8 mouse cellular contexts compared by ENCODE assay signal in the genomic region with DNA sequence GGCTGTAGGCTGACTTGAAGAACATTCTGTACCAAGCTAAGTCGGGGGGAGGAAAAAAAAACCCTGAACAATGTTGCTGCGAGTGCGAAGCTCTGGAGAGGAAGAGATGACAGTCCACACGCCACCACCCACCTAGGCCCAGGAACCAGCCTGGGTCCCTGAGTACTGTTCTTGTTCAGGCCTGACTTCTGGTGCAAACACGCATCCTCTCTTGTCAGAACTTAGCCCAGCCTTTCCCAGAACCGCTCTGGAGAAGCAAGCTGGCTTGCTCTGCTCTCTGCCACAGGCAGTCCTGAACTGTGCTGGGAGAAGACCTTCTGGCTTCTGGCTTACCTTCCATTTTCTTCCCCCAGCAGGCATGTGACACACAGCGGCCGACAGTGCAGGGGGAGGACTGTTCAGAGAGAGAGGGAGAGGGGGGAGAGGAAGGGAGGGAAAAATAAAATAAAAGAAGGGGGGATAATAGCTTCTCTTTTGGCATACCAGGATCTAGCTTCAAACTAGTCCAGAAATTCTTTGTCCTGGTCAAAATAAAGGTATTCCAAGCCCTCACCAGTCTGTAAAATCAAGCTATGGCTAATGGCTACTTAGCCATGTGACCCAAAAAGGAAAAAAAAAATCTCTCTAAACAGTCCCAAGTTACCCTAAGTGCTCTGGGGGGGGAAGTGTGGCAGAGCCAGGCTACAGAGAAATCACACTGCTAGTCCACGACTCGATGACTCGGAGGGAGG. TPM values are rescaled to one million over a fixed set of nuclear protein-coding genes. Genes with fewer than 3 reads are reported as not detected.
DNase-seq lines count a peak whose midpoint lies in the region; ATAC-seq and TF ChIP-seq lines count a peak whose summit lies in the region.

No protein-coding gene starts in this region.

- no peak for ATAC-seq in forebrain, embryonic 11.5 days (replicated peaks; ENCODE audit: low FRiP score)

- H3K9me3 ChIP-seq in MEL (replicated peaks; ENCODE audit: insufficient read depth, low read length), result no peaks in the 10 kb centered on the region
- H3K9me3 ChIP-seq in forebrain, embryonic 11.5 days (ENCODE audit: control insufficient read depth, low read length), result no peaks in the 10 kb centered on the region
- H3K9me3 ChIP-seq in hindbrain, embryonic 10.5 days, result no peaks in the 10 kb centered on the region

- peak overlapping the region; percentile 95 for H3K27ac ChIP-seq in MEL (ENCODE audit: control insufficient read depth, low read depth, low read length)
- H3K27ac ChIP-seq in forebrain, embryonic 11.5 days (ENCODE audit: low read depth, low read length), result peak overlapping the region; percentile 100
- peak overlapping the region; percentile 98 for H3K27ac ChIP-seq in hindbrain, embryonic 10.5 days

- peak overlapping the region; percentile 72 for H3K4me2 ChIP-seq in forebrain, embryonic 11.5 days (ENCODE audit: low read depth, low read length, severe bottlenecking)

- H3K4me3 ChIP-seq in MEL (ENCODE audit: control insufficient read depth in 1 of 2, insufficient read depth in 1 of 2, low read depth in 2 of 2, low read length in 2 of 2), result peak overlapping the region; percentile 55 to 74
- peak overlapping the region; percentile 25 for H3K4me3 ChIP-seq in forebrain, embryonic 11.5 days (ENCODE audit: low read depth, low read length)
- H3K4me3 ChIP-seq in hindbrain, embryonic 10.5 days, result peak overlapping the region; percentile 51

- TF ChIP-seq CTCF in MEL (IDR thresholded peaks at IDR 0.05 in 2 of 3, conservative IDR thresholded peaks at IDR 0.05 in 1 of 3; ENCODE audit: control insufficient read depth in 1 of 3, insufficient read depth in 1 of 3, low read depth in 2 of 3, low read length in 3 of 3, poor library complexity in 1 of 3, severe bottlenecking in 1 of 3), result no peak

- H3K36me3 ChIP-seq in MEL (ENCODE audit: control insufficient read depth in 1 of 2, insufficient read depth in 2 of 2, low read length in 2 of 2), result peaks cover 0 to 53% of the 10 kb centered on the region in 2 experiments; a peak in 2 of 4 replicates
- H3K36me3 ChIP-seq in forebrain, embryonic 11.5 days (ENCODE audit: control insufficient read depth, insufficient read depth, low read length), result no peaks in the 10 kb centered on the region
- 0 out of 2 replicates have a peak, but pooled peaks cover 2% of the 10 kb centered on the region for H3K36me3 ChIP-seq in hindbrain, embryonic 10.5 days

- TF ChIP-seq POLR2A in MEL (IDR thresholded peaks at IDR 0.05; ENCODE audit: control insufficient read depth in 1 of 2, insufficient read depth in 1 of 2, low read depth in 1 of 2, low read length in 2 of 2, poor library complexity in 1 of 2), result no peak

- peak; percentile 72 for DNase-seq in CD4-positive, CD25-positive, alpha-beta regulatory T cell, adult 2 months (ENCODE audit: low read depth, low spot score)
- peak; percentile 55 for DNase-seq in MEL (ENCODE audit: low read depth, low spot score)
- peak; percentile 60 for DNase-seq in forebrain, embryonic 11.5 days (ENCODE audit: low spot score)
- DNase-seq in hindbrain, embryonic 10.5 days (ENCODE audit: low spot score), result no peak
- peak; percentile 53 to 61 for DNase-seq in layer of hippocampus, postnatal 10 days (ENCODE audit: low spot score in 2 of 2)
- peak; percentile 69 for DNase-seq in lung, postnatal 14 days
- DNase-seq in spleen, postnatal 10 days (ENCODE audit: low spot score in 2 of 2), result peak; percentile 63 to 77
- no peak for DNase-seq in urinary bladder, postnatal 25 days (ENCODE audit: low spot score)

- no peak for TF ChIP-seq RAD21 in MEL (IDR thresholded peaks at IDR 0.05; ENCODE audit: low read depth, low read length)

- 17% methylated on average over 11 of the region's 11 CpGs for WGBS in forebrain, embryonic 11.5 days
- WGBS in hindbrain, embryonic 10.5 days, result 26% methylated on average over 11 of the region's 11 CpGs

- no peaks in the 10 kb centered on the region for H3K27me3 ChIP-seq in MEL (ENCODE audit: control insufficient read depth in 1 of 2, insufficient read depth in 2 of 2, low read length in 2 of 2)
- no peaks in the 10 kb centered on the region for H3K27me3 ChIP-seq in forebrain, embryonic 11.5 days (ENCODE audit: control insufficient read depth, insufficient read depth, low read length)
- H3K27me3 ChIP-seq in hindbrain, embryonic 10.5 days (ENCODE audit: insufficient read depth, poor library complexity, severe bottlenecking), result no peaks in the 10 kb centered on the region

- no peak for TF ChIP-seq EP300 in MEL (IDR thresholded peaks at IDR 0.05; ENCODE audit: low read depth in 1 of 2, low read length in 2 of 2)

- H3K9ac ChIP-seq in MEL (ENCODE audit: control insufficient read depth, low read depth, low read length, poor library complexity, severe bottlenecking), result peak overlapping the region; percentile 73
- H3K9ac ChIP-seq in forebrain, embryonic 11.5 days (ENCODE audit: low read length), result peak overlapping the region; percentile 84

- H3K4me1 ChIP-seq in MEL (ENCODE audit: control insufficient read depth in 1 of 2, insufficient read depth in 2 of 2, low read length in 2 of 2), result peaks cover 22 to 53% of the 10 kb centered on the region in 2 experiments
- H3K4me1 ChIP-seq in forebrain, embryonic 11.5 days (replicated peaks; ENCODE audit: control insufficient read depth, insufficient read depth, low read length), result peaks cover 90% of the 10 kb centered on the region
- H3K4me1 ChIP-seq in hindbrain, embryonic 10.5 days (replicated peaks), result peaks cover 100% of the 10 kb centered on the region

- H3K79me2 ChIP-seq in MEL (ENCODE audit: control insufficient read depth, insufficient read depth, low read length, poor library complexity), result peaks cover 74% of the 10 kb centered on the region

TF ChIP-seq in MEL, 35 proteins besides CTCF, POLR2A, EP300 and RAD21:
- peak; percentile 32; the same call in 1 of the 2 replicates for TF ChIP-seq MXI1 (IDR thresholded peaks at IDR 0.05; ENCODE audit: low read depth, low read length)
- TF ChIP-seq USF1 (IDR thresholded peaks at IDR 0.05; ENCODE audit: low read depth, low read length), result peak; percentile 58; the same call in 1 of the 2 replicates
- no peak for TF ChIP-seq HCFC1 (IDR thresholded peaks at IDR 0.05; ENCODE audit: low read depth, low read length)
- TF ChIP-seq MEF2A (IDR thresholded peaks at IDR 0.05; ENCODE audit: extremely low read depth, insufficient replicate concordance, low read depth, low read length, poor library complexity, severe bottlenecking), result no peak
- TF ChIP-seq ZMIZ1 (IDR thresholded peaks at IDR 0.05; ENCODE audit: low read depth, low read length), result 0 out of 2 replicates have a peak, but pooled peaks have one; percentile 5
- no peak for TF ChIP-seq TBP (IDR thresholded peaks at IDR 0.05; ENCODE audit: low read depth, low read length)
- peak; percentile 72 for TF ChIP-seq ZNF384 (IDR thresholded peaks at IDR 0.05; ENCODE audit: low read depth, low read length)
- no peak for TF ChIP-seq NELFE (IDR thresholded peaks at IDR 0.05; ENCODE audit: low read depth, low read length)
- TF ChIP-seq MAZ (IDR thresholded peaks at IDR 0.05; ENCODE audit: low read depth, low read length), result 0 out of 2 replicates have a peak, but pooled peaks have one; percentile 15
- TF ChIP-seq GABPA (IDR thresholded peaks at IDR 0.05; ENCODE audit: low read depth, low read length), result no peak

RNA-seq across cellular contexts. Expression of a gene that starts 14.8 kb away (rescaled TPM):
- 30.3 and 37.3 TPM in 2 replicates for total RNA-seq in MEL (2012; rRNA removed)
- 10 to 100 TPM; 41.6 to 89.2 TPM for polyA plus RNA-seq in MEL (2012; ENCODE audit: insufficient read depth in 1 of 2, insufficient read length in 2 of 2, low read depth in 1 of 2, low replicate concordance in 2 of 2, missing spikeins in 1 of 2)
- polyA plus RNA-seq in forebrain, embryonic 11.5 days (2014; fragmentation: Nextera tagmentation; extraction: Ambion mirVana), result 54.3 and 61.5 TPM in 2 replicates
- 60.0 and 65.2 TPM in 2 replicates for polyA plus RNA-seq in hindbrain, embryonic 10.5 days (2016; fragmentation: Nextera tagmentation; extraction: Ambion mirVana)
- 100 to 1,000 TPM; 112 to 116 TPM for total RNA-seq in layer of hippocampus, postnatal 10 days (2021)

Comparison
In these comparisons a context has a peak if more than half of its experiments do, and no peak if none do; other contexts are left out.
1. DNase-seq: peak in CD4-positive, CD25-positive, alpha-beta regulatory T cell, adult 2 months (single experiment), MEL (single experiment), forebrain, embryonic 11.5 days (single experiment), layer of hippocampus, postnatal 10 days (2 of 2), lung, postnatal 14 days (single experiment) and spleen, postnatal 10 days (2 of 2); none in hindbrain, embryonic 10.5 days (single experiment) and urinary bladder, postnatal 25 days (single experiment).
2. Peak in every context shown above with its lines, with median percentiles within 50 percentile points of each other: H3K27ac ChIP-seq and H3K4me3 ChIP-seq.